Mouse (Mus musculus) kidney, embryonic 14.5 days (tissue): ENCODE results near the gene Wdr18. TPM values are rescaled to one million over a fixed set of nuclear protein-coding genes. Genes with fewer than 3 reads are reported as not detected.

Source experiments
- ATAC-seq: fragments of 200-750 bp; cut with Nextera tagmentation; 2 replicates; pipeline ENCODE4 v1.8.0; 2017; ENCODE audit warnings: moderate number of reproducible peaks, mild to moderate bottlenecking, moderate TSS enrichment, moderate library complexity; ENCODE audit not compliant: low FRiP score, low TSS enrichment
- H3K27ac ChIP-seq: fragments of 300-500 bp; sonication (generic); 2 replicates; pipeline ENCODE4 v1.5.1; 2014; ENCODE audit warnings: low read depth, mild to moderate bottlenecking, low read length, moderate library complexity, mixed read lengths
- H3K27me3 ChIP-seq: fragments of 300-500 bp; sonication (generic); 2 replicates; pipeline ENCODE4 v1.6.1; 2014; ENCODE audit warnings: mild to moderate bottlenecking, low read length; ENCODE audit not compliant: control insufficient read depth, insufficient read depth
- H3K36me3 ChIP-seq: fragments of 300-500 bp; sonication (generic); 2 replicates; pipeline ENCODE4 v1.6.1; 2014; ENCODE audit warnings: low read length, mixed read lengths; ENCODE audit not compliant: control insufficient read depth, insufficient read depth
- H3K4me1 ChIP-seq: fragments of 300-500 bp; sonication (generic); 2 replicates; pipeline ENCODE4 v1.6.1; 2014; ENCODE audit warnings: low read length, mixed read lengths; ENCODE audit not compliant: control insufficient read depth, insufficient read depth
- H3K4me2 ChIP-seq: fragments of 300-500 bp; sonication (generic); replicated peaks from 2 replicates; pipeline ENCODE4 v1.6.1; 2014; ENCODE audit warnings: low read depth, mild to moderate bottlenecking, low read length
- H3K4me3 ChIP-seq: fragments of 300-500 bp; sonication (generic); 2 replicates; pipeline ENCODE4 v1.5.1; 2014; ENCODE audit warnings: mild to moderate bottlenecking, low read length
- H3K9ac ChIP-seq: fragments of 300-500 bp; sonication (generic); 2 replicates; pipeline ENCODE4 v1.6.1; 2014; ENCODE audit warnings: low read depth, mild to moderate bottlenecking, low read length, moderate library complexity
- H3K9me3 ChIP-seq: fragments of 300-500 bp; sonication (generic); 2 replicates; pipeline ENCODE4 v1.6.1; 2016; ENCODE audit warnings: low read length; ENCODE audit not compliant: control insufficient read depth
- WGBS: fragments of 180-500 bp; shearing (Covaris S2); extraction: QIAGEN DNeasy Blood & Tissue Kit; methylation state at CpG from one replicate; pipeline ENCODE4 v1.1.7; 2014; 5-methylcytosine and 5-hydroxymethylcytosine counted together
- polyA plus RNA-seq: library from polyadenylated mRNA; unstranded; fragments of >200 nt; fragmentation: Nextera tagmentation; extraction: Ambion mirVana; gene quantifications from 2 replicates; pipeline ENCODE4 v1.2.1, GENCODE M21; 2014

The Wdr18 gene
- polyA plus RNA-seq, 1 experiment from 2014 or later, result 132 TPM

DNA sequence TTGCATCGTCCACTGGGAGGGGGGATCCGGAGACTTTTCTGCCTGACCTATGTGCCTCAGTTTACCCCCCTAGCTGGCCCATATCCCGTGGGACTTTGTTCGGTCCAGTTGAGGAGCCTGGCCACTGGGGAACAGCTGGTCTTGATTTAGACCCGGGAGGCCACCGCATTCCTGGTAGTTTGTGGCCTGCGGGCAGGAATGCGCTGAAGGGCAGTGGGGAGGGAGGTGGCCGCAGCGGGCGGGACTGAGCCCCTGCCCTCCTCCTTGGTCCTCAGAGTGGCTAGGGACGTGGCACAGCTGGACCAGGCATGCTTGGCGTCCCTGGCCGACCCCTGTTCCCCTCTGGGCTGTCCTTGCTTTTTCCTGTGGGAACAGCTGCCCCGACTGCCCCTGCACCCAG lies 29.9 kb downstream of the Wdr18 start:
- WGBS, result 8% methylated on average over 15 of the region's 15 CpGs
- Histone ChIP-seq H3K27me3 (no peaks in the 10 kb centered on the region), H3K36me3 (peaks cover 32% of the 10 kb centered on the region)

DNA sequence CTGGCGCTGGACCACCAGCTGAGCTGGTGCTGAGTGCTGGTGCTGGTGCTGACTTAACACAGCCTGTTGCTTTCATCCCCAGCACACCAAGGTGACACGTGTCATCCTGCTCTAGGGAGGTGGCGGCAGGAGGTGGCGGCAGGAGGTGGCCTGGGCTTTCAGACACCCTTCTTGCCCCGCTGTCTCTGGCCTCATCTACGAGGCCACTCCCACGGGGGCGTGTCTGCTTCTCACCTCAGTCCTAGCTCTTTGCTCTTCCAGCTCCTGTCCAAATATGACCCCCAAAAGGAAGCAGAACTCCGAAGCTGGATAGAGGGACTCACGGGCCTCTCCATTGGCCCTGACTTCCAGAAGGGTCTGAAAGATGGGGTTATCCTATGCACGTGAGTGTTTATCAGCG lies 31.1 kb downstream of the Wdr18 start:
- Histone ChIP-seq H3K4me3 (peak overlapping the region; percentile 14), H3K27ac (no peak overlapping the region), H3K27me3 (no peaks in the 10 kb centered on the region), H3K36me3 (peaks cover 32% of the 10 kb centered on the region), H3K4me1 (peaks cover 25% of the 10 kb centered on the region), H3K4me2 (no peak overlapping the region; the same call in 1 of the 2 replicates), H3K9ac (no peak overlapping the region), H3K9me3 (peaks cover 9% of the 10 kb centered on the region; the same call in 1 of the 2 replicates)
- WGBS, result 58% methylated on average over 12 of the region's 12 CpGs
- no peak for ATAC-seq

More for the DNA sequence above, 29.9 kb downstream of the Wdr18 start:
- Histone ChIP-seq H3K4me1 (peaks cover 25% of the 10 kb centered on the region), H3K27ac (no peak overlapping the region), H3K4me3 (peak overlapping the region; percentile 52), H3K4me2 (peak overlapping the region; percentile 59), H3K9ac (peak overlapping the region; percentile 64), H3K9me3 (peaks cover 9% of the 10 kb centered on the region; the same call in 1 of the 2 replicates)
- no peak for ATAC-seq

GRCm38 (mm10) chr10:79991548-79991947 lies 31.6 kb downstream of the Wdr18 start:
- no peaks in the 10 kb centered on the region for H3K27me3 ChIP-seq
- peak overlapping the region; percentile 14; the same call in 1 of the 2 replicates for H3K4me3 ChIP-seq
- H3K27ac ChIP-seq, result no peak overlapping the region
- H3K36me3 ChIP-seq, result peaks cover 32% of the 10 kb centered on the region
- peaks cover 9% of the 10 kb centered on the region; the same call in 1 of the 2 replicates for H3K9me3 ChIP-seq
- ATAC-seq, result no peak
- WGBS, result 82% methylated on average over 6 of the region's 6 CpGs
- H3K4me1 ChIP-seq, result peaks cover 25% of the 10 kb centered on the region
- no peak overlapping the region for H3K9ac ChIP-seq
- no peak overlapping the region for H3K4me2 ChIP-seq

- H3K4me2 ChIP-seq, result no peak overlapping the region
- no peak overlapping the region for H3K27ac ChIP-seq
- ATAC-seq, result no peak
- 88% methylated on average over 16 of the region's 16 CpGs for WGBS
- H3K4me1 ChIP-seq, result peaks cover 19% of the 10 kb centered on the region
- H3K9ac ChIP-seq, result no peak overlapping the region
- peaks cover 32% of the 10 kb centered on the region for H3K36me3 ChIP-seq
- H3K27me3 ChIP-seq, result no peaks in the 10 kb centered on the region
- no peak overlapping the region for H3K4me3 ChIP-seq
- peaks cover 9% of the 10 kb centered on the region; the same call in 1 of the 2 replicates for H3K9me3 ChIP-seq
Measured at GRCm38 (mm10) chr10:79994397-79995115, 34.6 kb downstream of the Wdr18 start.

GRCm38 (mm10) chr10:79995636-79996035 lies 35.7 kb downstream of the Wdr18 start:
- H3K4me2 ChIP-seq, result no peak overlapping the region
- H3K4me3 ChIP-seq, result no peak overlapping the region
- whole genome bisulfite sequencing, result 82% methylated on average over 1 of the region's 1 CpGs
- H3K4me1 ChIP-seq, result peaks cover 14% of the 10 kb centered on the region
- no peak overlapping the region for H3K27ac ChIP-seq
- H3K27me3 ChIP-seq, result no peaks in the 10 kb centered on the region
- H3K9ac ChIP-seq, result no peak overlapping the region
- H3K36me3 ChIP-seq, result peaks cover 32% of the 10 kb centered on the region
- H3K9me3 ChIP-seq, result peaks cover 9% of the 10 kb centered on the region; the same call in 1 of the 2 replicates
- no peak for ATAC-seq

- peak within 1 kb of the TSS; percentile 89 for H3K4me2 ChIP-seq
- H3K27me3 ChIP-seq, result no peaks in the 10 kb centered on the region; the same call in 1 of the 2 replicates
- peak; percentile 81 for ATAC-seq
- peak within 1 kb of the TSS; percentile 50 for H3K9ac ChIP-seq
- H3K36me3 ChIP-seq, result peaks cover 24% of the 10 kb centered on the region
- H3K27ac ChIP-seq, result peak within 1 kb of the TSS; percentile 24; the same call in 1 of the 2 replicates
- under 1% methylated on average over 34 of the region's 34 CpGs for WGBS
- H3K9me3 ChIP-seq, result peaks cover 3% of the 10 kb centered on the region; the same call in 1 of the 2 replicates
- peaks cover 14% of the 10 kb centered on the region for H3K4me1 ChIP-seq
- H3K4me3 ChIP-seq, result peak within 1 kb of the TSS; percentile 54
Measured at GRCm38 (mm10) chr10:79996272-79997033, 36.5 kb downstream of the Wdr18 start, which contains the start of gene Abca7. Abca7 (plus strand) TSS chr10:79996494.

- peak overlapping the region; percentile 50; the same call in 1 of the 2 replicates for H3K9ac ChIP-seq
- H3K27ac ChIP-seq, result peak overlapping the region; percentile 24; the same call in 1 of the 2 replicates
- under 1% methylated on average over 35 of the region's 35 CpGs for WGBS
- peak overlapping the region; percentile 54 for H3K4me3 ChIP-seq
- ATAC-seq, result peak; percentile 71
- H3K4me1 ChIP-seq, result peaks cover 14% of the 10 kb centered on the region
- no peaks in the 10 kb centered on the region; the same call in 1 of the 2 replicates for H3K27me3 ChIP-seq
- peak overlapping the region; percentile 89 for H3K4me2 ChIP-seq
- H3K9me3 ChIP-seq, result no peaks in the 10 kb centered on the region
- H3K36me3 ChIP-seq, result peaks cover 17% of the 10 kb centered on the region
Measured at GRCm38 (mm10) chr10:79997034-79997760, 37.2 kb downstream of the Wdr18 start.

GRCm38 (mm10) chr10:79997819-79998218 lies 37.9 kb downstream of the Wdr18 start:
- ATAC-seq, result no peak; the same call in 1 of the 2 replicates
- peaks cover 11% of the 10 kb centered on the region for H3K36me3 ChIP-seq
- no peaks in the 10 kb centered on the region for H3K9me3 ChIP-seq
- no peak overlapping the region for H3K27ac ChIP-seq
- H3K4me1 ChIP-seq, result peaks cover 14% of the 10 kb centered on the region
- WGBS, result 7% methylated on average over 15 of the region's 15 CpGs
- H3K4me2 ChIP-seq, result peak overlapping the region; percentile 89
- H3K27me3 ChIP-seq, result no peaks in the 10 kb centered on the region; the same call in 1 of the 2 replicates
- H3K4me3 ChIP-seq, result peak overlapping the region; percentile 54
- H3K9ac ChIP-seq, result peak overlapping the region; percentile 50; the same call in 1 of the 2 replicates
